Mouse (Mus musculus) intestine, embryonic 14.5 days (tissue): ENCODE results near the gene Rrp15. TPM values are rescaled to one million over a fixed set of nuclear protein-coding genes. Genes with fewer than 3 reads are reported as not detected.
"Not testable (repeated sequence)": the region's sequence is repeated elsewhere in the genome, so short reads cannot be mapped to it uniquely, and the experiment has no call there.

Source experiments
- ATAC-seq: fragments of 200-750 bp; cut with Nextera tagmentation; replicated peaks from 2 replicates; pipeline ENCODE4 v1.8.0; 2017; ENCODE audit warnings: low read depth, moderate number of reproducible peaks, moderate TSS enrichment, moderate library complexity; ENCODE audit not compliant: low FRiP score, low TSS enrichment
- DNase-seq: peaks from one replicate; pipeline ENCODE4 v3.0.0-alpha.2; 2018; ENCODE audit warnings: low spot score
- H3K27ac ChIP-seq: fragments of 300-500 bp; sonication (generic); 2 replicates; pipeline ENCODE4 v1.5.1; 2014; ENCODE audit warnings: low read depth, mild to moderate bottlenecking, control low read depth
- H3K27me3 ChIP-seq: fragments of 300-500 bp; sonication (generic); replicated peaks from 2 replicates; pipeline ENCODE4 v1.6.1; 2014; ENCODE audit warnings: low read length, control low read depth; ENCODE audit not compliant: control insufficient read depth, insufficient read depth
- H3K36me3 ChIP-seq: fragments of 300-500 bp; sonication (generic); 2 replicates; pipeline ENCODE4 v1.6.1; 2014; ENCODE audit warnings: low read length, control low read depth; ENCODE audit not compliant: control insufficient read depth, insufficient read depth
- H3K4me1 ChIP-seq: fragments of 300-500 bp; sonication (generic); replicated peaks from 2 replicates; pipeline ENCODE4 v1.6.1; 2014; ENCODE audit warnings: low read length, control low read depth, mixed read lengths; ENCODE audit not compliant: control insufficient read depth, insufficient read depth
- H3K4me2 ChIP-seq: fragments of 300-500 bp; sonication (generic); 2 replicates; pipeline ENCODE4 v1.6.1; 2014; ENCODE audit warnings: low read length
- H3K4me3 ChIP-seq: fragments of 300-500 bp; sonication (generic); 2 replicates; pipeline ENCODE4 v1.5.1; 2014; ENCODE audit warnings: low read depth, low read length, control low read depth, mixed read lengths
- H3K9ac ChIP-seq: fragments of 300-500 bp; sonication (generic); 2 replicates; pipeline ENCODE4 v1.6.1; 2014; ENCODE audit warnings: mild to moderate bottlenecking, low read length
- H3K9me3 ChIP-seq: fragments of 300-500 bp; sonication (generic); 2 replicates; pipeline ENCODE4 v1.6.1; 2016; ENCODE audit warnings: low read length, control low read depth; ENCODE audit not compliant: control insufficient read depth
- WGBS: fragments of 180-500 bp; shearing (Covaris S2); extraction: QIAGEN DNeasy Blood & Tissue Kit; methylation state at CpG from one replicate; pipeline ENCODE4 v1.1.7; 2014; 5-methylcytosine and 5-hydroxymethylcytosine counted together
- polyA plus RNA-seq: library from polyadenylated mRNA; unstranded; fragments of >200 nt; fragmentation: Nextera tagmentation; extraction: Ambion mirVana; gene quantifications from 2 replicates; pipeline ENCODE4 v1.2.1, GENCODE M21; 2014

Gene Rrp15
- polyA plus RNA-seq, 1 experiment from 2014 or later: 76.4 TPM

DNA sequence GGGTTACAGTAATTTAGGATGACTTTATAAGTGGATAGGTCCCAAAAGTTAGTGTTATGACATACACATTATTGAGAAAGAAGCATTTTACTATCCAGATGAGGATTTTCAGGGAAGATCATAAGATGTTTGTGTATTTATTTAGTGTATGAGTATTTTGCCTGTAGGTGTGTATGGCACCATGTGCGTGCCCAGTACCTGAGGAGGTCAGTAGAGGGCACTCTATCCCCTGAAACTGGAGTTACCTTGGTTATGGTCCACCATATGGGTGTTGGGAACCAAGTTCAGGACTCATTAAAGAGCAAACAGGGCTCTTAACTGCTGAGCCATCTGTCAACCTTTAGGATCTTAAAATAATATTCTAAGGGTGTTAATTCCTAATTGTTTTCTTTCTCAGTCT lies 19.2 kb upstream of the Rrp15 start:
- no peaks in the 10 kb centered on the region for H3K36me3 ChIP-seq
- H3K4me1 ChIP-seq: no peaks in the 10 kb centered on the region
- ATAC-seq (no peak), DNase-seq (no peak)
- no peak overlapping the region for H3K9ac ChIP-seq
- 93% methylated on average over 1 of the region's 1 CpGs for WGBS
- H3K27me3 ChIP-seq: no peaks in the 10 kb centered on the region
- H3K27ac ChIP-seq: no peak overlapping the region
- no peaks in the 10 kb centered on the region for H3K9me3 ChIP-seq
- no peak overlapping the region for H3K4me2 ChIP-seq
- H3K4me3 ChIP-seq: no peak overlapping the region

DNA sequence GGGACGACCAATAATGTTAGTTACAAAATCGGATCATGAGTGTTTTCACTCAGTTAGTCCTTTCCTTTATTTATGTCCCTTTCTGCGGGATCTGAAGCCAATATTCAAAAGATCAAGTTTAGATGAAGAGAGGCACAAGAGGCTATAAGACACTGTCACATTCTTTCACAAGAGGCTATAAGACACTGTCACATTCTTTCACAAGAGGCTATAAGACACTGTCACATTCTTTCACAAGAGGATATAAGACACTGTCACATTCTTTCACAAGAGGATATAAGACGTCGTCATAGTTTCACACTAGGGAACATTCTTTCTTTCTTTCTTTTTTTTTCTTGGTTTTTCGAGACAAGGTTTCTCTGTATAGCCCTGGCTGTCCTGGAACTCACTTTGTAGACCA lies 14.3 kb upstream of the Rrp15 start:
- ATAC-seq, H3K9ac ChIP-seq, H3K27ac ChIP-seq, H3K36me3 ChIP-seq, H3K27me3 ChIP-seq, H3K9me3 ChIP-seq, H3K4me3 ChIP-seq, H3K4me2 ChIP-seq, DNase-seq, H3K4me1 ChIP-seq: not testable (repeated sequence)
- WGBS: 70% methylated on average over 6 of the region's 6 CpGs

DNA sequence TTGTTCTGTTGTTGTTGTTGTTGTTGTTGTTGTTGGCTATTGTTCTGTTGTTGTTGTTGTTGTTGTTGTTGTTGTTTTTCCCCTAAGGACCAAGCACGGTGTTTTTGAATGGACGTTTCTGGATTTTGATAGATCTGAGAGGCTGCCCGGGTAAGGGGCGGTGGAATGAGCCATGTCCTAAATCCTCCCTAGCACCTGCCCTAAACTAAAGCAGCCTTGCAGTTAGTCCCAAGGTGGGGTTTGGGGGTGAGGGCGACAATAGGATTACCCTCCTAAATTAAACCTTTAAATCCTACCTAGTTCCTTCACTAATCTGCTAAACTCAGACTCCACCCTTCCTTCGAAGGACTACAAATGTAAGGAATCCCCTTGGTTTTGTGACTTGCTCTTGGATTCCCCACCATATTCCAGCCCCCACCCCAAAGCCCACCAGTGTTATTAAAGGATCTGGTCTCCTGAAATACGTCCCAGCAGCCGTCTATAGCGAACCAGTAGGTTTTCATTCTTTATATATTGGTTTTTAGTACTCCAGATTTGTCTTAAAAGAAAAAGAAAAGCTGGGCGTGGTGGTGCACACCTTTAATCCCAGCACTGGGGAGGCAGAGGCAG lies 621 bp upstream of the Rrp15 start:
- Histone ChIP-seq H3K27ac (peak overlapping the region; percentile 82), H3K4me2 (peak overlapping the region; percentile 91), H3K36me3 (peaks cover 9% of the 10 kb centered on the region; the same call in 1 of the 2 replicates), H3K4me3 (peak overlapping the region; percentile 73), H3K9ac (peak overlapping the region; percentile 88), H3K4me1 (peaks cover 12% of the 10 kb centered on the region; the same call in 1 of the 2 replicates), H3K27me3 (no peaks in the 10 kb centered on the region), H3K9me3 (no peaks in the 10 kb centered on the region)
- 36% methylated on average over 10 of the region's 10 CpGs for WGBS
- ATAC-seq (peak; percentile 62), DNase-seq (peak; percentile 58)

DNA sequence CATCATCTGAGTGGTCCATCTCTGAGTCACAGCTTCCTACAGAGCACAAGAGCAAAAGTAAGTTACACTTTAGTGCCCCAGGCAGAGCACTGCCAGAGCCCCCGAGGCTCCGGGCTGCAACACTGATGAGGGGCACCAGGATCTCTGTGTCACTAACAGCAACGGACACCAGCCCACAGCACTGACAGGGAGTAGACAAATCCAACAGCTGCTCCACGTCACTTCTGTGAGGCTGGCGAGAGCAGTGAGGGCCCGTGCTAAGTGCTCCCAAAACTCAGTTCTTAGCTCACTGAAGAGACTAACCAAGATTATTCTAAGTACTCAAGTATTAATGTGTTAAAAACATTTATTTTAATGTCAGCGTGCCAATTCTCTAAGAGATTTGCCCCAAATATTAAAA lies 9.3 kb downstream of the Rrp15 start:
- Histone ChIP-seq H3K4me3 (no peak overlapping the region), H3K9ac (no peak overlapping the region), H3K36me3 (peaks cover 46% of the 10 kb centered on the region), H3K27ac (no peak overlapping the region), H3K9me3 (no peaks in the 10 kb centered on the region), H3K4me1 (no peaks in the 10 kb centered on the region), H3K4me2 (no peak overlapping the region), H3K27me3 (no peaks in the 10 kb centered on the region)
- 53% methylated on average over 7 of the region's 7 CpGs for WGBS
- no peak for DNase-seq
- no peak for ATAC-seq

DNA sequence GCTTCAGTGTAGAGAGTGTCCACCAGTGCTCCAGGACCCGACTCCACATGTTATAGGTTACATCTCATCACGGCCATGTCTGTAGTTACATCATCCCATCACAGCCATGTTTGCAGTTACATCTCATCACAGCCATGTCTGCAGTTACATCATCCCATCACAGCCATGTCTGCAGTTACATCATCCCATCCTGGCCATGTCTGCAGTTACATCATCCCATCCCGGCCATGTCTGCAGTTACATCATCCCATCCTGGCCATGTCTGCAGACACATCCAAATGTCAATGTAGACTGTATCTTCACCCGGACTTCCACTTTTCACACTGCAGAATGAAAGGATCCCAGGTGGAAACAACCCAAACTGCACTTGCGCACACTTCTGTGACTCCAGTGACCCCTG lies 13.6 kb downstream of the Rrp15 start:
- Histone ChIP-seq H3K4me3 (no peak overlapping the region), H3K36me3 (peaks cover 63% of the 10 kb centered on the region), H3K27ac (no peak overlapping the region), H3K4me2 (no peak overlapping the region), H3K9ac (no peak overlapping the region), H3K9me3 (no peaks in the 10 kb centered on the region), H3K4me1 (no peaks in the 10 kb centered on the region), H3K27me3 (no peaks in the 10 kb centered on the region)
- no peak for DNase-seq
- no peak for ATAC-seq
- WGBS: 94% methylated on average over 5 of the region's 5 CpGs

DNA sequence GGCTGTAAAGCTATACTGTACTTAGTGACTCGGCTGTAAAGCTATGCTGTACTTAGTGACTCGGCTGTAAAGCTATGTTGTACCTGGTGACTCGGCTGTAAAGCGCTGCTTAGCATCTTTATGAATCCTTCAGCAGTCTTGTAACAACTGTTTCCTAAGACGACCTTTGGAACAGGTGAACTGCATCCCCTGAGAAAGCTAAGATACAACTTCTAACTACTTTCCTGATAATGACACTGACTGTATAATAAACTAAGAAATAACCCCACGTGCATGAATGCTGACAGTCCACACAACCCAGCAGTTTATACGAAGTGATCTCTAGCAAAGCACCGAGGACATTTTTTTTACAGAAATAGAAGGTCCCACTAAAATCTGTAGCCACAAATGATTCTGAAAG lies 16.1 kb downstream of the Rrp15 start:
- Histone ChIP-seq H3K36me3 (peaks cover 59% of the 10 kb centered on the region), H3K9me3 (no peaks in the 10 kb centered on the region), H3K9ac (no peak overlapping the region), H3K4me1 (no peaks in the 10 kb centered on the region), H3K27me3 (no peaks in the 10 kb centered on the region), H3K4me2 (no peak overlapping the region), H3K4me3 (no peak overlapping the region), H3K27ac (no peak overlapping the region)
- WGBS: 88% methylated on average over 8 of the region's 8 CpGs
- DNase-seq (no peak), ATAC-seq (no peak)

DNA sequence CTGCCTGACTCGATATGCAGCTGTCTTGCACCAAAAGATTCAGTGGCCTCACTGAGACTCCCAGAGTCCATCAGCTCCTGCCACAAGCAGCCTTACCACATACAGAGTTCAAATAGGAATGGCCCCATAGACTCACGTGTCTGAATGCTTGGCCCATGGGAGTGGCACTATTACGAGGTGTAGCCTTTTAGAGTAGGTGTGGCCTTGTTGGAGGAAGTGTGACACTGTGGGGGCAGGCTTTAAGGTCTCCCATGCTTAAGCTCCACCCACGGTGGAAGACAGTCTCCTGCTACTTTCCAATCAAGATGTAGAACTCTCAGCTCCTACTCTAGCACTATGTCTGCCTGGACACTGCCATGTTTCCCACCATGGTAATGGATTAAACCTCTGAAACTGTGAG lies 20.4 kb downstream of the Rrp15 start:
- Histone ChIP-seq H3K27ac (no peak overlapping the region), H3K36me3 (peaks cover 20% of the 10 kb centered on the region; the same call in 1 of the 2 replicates), H3K27me3 (no peaks in the 10 kb centered on the region), H3K4me2 (no peak overlapping the region), H3K4me1 (0 out of 2 replicates have a peak, but pooled peaks cover 4% of the 10 kb centered on the region), H3K4me3 (no peak overlapping the region), H3K9ac (no peak overlapping the region), H3K9me3 (no peaks in the 10 kb centered on the region)
- WGBS: 75% methylated on average over 4 of the region's 4 CpGs
- ATAC-seq: 0 out of 2 replicates have a peak, but pooled peaks have one; percentile 23
- no peak for DNase-seq

DNA sequence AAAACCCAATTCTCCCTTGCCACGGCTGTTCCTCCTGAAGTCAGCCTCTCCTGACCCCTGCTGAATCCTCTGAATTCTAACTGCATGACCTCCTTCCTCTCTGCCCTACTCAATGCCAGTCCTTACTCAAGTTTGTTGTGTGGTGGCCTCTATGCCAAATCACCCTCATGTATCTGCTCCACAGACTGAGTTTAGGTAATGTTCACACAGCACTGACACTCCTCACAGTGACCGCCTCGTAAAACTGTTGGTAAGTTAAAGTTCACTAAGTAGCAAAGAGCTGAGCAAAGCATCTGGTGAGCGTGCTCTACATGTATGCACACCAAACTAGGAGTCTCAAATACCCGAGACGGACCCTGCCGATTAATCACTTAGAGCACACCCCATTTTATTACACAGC lies 23.0 kb downstream of the Rrp15 start:
- Histone ChIP-seq H3K9ac (no peak overlapping the region), H3K9me3 (no peaks in the 10 kb centered on the region), H3K4me3 (no peak overlapping the region), H3K36me3 (peaks cover 16% of the 10 kb centered on the region), H3K27ac (no peak overlapping the region), H3K27me3 (no peaks in the 10 kb centered on the region), H3K4me1 (0 out of 2 replicates have a peak, but pooled peaks cover 4% of the 10 kb centered on the region), H3K4me2 (no peak overlapping the region)
- ATAC-seq: no peak
- WGBS: 62% methylated on average over 7 of the region's 7 CpGs
- DNase-seq: no peak

DNA sequence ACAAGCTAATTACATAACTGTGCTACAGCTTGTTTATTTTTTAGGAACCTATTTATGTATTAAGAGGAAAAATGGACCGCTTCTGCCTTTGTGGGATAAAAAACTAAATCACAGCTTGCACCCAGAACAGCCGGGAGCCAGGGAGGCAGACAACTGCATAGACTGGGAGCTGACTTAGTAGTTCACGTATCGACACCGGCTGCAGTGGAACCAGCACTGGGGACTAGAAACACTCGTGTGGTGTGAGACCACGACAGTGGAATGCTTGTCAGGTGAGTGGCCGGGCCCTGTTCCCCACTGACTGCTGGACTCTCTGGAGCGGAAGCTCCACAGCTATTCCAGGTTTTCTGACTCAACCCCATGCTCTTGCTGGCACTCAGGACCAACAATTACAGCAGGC lies 26.9 kb downstream of the Rrp15 start:
- Histone ChIP-seq H3K9ac (no peak overlapping the region), H3K36me3 (peaks cover 39% of the 10 kb centered on the region), H3K27ac (no peak overlapping the region), H3K4me2 (no peak overlapping the region), H3K4me3 (no peak overlapping the region), H3K4me1 (0 out of 2 replicates have a peak, but pooled peaks cover 4% of the 10 kb centered on the region), H3K27me3 (no peaks in the 10 kb centered on the region), H3K9me3 (no peaks in the 10 kb centered on the region)
- no peak for ATAC-seq
- no peak for DNase-seq
- 84% methylated on average over 9 of the region's 9 CpGs for WGBS
